Mouse (Mus musculus) 3134 (cell line): Measurements from ENCODE around the gene Ranbp9.
"Not testable (repeated sequence)": the region's sequence is repeated elsewhere in the genome, so short reads cannot be mapped to it uniquely, and the experiment has no call there.

Experiments
- DNase-seq: peaks from one replicate; pipeline ENCODE4 v3.0.0-alpha.2; 2011; ENCODE audit warnings: low spot score; ENCODE audit not compliant: insufficient read length; ENCODE audit errors: extremely low read depth

The Ranbp9 gene

DNA sequence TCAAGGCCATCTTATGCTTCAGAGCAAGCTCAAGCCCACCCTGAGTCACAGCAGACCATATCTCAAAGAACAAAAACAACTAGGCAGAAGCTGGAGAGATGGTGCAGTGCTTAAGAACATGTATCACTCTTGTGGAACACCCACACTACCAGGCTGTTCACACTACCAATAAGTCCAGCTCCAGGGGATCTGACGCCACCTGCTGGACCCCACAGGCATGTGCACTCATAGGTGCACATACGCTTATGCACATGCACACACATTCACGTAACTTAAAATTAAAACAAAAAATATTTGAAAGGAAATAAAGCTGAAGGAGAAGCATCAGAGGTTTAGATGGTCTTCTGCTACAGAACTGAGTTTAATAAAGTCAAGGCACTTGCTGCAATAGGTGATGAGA is 16.7 kb upstream of the Ranbp9 start:
- DNase-seq, result no peak

DNA sequence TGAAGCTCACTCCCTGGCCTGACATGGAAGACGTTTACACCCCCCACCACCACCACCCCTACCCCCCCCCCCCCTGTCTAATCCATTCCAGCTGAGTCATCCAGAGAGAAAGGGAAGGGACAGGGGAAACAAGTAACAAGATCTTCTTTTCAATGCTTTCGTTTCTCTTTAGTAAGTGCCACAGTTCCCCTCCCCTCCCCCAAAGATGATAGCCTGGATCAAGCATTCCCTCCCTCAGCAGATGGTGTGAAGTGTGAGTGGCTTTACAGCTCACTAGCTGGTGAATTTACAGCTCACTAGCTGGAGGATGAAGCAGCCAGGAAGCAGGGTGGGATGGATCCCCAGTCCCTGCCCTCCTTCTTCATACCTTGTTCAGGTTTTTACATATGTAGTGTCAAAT is 15.6 kb upstream of the Ranbp9 start:
- no peak for DNase-seq

DNA sequence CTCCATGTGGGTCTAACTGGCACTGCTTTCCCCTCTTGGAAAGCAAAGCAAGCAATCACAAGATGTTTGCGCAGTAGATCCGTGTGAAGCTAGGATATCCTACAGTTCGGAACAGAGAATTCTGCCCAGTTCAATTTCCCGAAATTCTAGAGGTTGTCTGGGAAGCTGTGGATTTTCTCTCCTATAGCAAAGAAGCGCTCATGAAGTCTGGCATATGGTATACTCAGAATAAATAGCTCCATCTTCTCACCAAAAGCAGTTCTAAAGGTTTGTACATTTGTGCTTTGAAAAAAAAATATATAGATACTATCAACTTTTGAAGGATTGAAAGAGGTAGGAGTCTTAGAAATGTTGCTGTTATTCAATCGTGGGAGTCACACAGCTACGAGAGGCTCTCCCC is 14.6 kb upstream of the Ranbp9 start:
- DNase-seq, result no peak

DNA sequence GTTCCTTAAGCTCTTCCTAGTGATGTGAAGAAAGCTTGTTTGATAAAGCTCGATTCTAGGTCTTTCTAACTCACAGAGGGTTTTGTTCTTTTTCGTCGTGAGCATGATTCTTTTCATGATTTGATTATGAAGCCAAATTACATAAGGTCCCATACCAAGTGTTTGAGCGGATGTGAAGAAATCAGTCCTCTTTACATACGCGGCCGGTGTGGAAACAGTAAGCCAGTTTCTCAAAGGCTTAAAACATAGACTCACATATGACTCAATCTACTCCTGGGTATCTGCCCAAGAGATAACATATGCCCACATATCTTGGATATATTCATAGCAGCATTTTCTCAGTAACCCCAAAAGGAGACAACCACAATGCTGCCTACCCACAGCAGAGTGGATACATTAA is 12.6 kb upstream of the Ranbp9 start:
- DNase-seq, result no peak

GRCm38 (mm10) chr13:43493058-43493481 is 12.0 kb upstream of the Ranbp9 start:
- DNase-seq, result no peak

GRCm38 (mm10) chr13:43486501-43487213 is 5.6 kb upstream of the Ranbp9 start:
- DNase-seq, result no peak

- no peak for DNase-seq
These were observed 4.3 kb upstream of the Ranbp9 start for GRCm38 (mm10) chr13:43485278-43485976.

GRCm38 (mm10) chr13:43482782-43483181 is 1.7 kb upstream of the Ranbp9 start:
- DNase-seq, result no peak

DNA sequence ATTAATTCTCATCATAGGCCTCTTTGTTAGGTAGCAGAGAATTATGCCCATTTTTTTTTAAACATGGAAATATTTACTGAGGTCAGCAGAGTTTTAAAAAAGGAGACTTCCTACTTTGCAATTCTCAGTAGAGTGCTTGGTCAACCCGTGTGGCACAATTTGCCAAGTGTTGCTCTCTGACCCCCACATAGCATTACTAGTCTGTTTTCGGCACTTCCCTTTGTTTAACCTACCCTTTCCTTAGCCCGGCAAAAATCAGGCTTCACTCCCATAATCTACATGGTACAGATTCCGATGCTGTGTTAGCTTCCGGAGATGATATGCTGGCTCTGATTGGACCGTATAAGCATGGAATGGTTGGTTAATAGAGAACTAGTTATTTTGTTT is 770 bp upstream of the Ranbp9 start:
- DNase-seq, result no peak

GRCm38 (mm10) chr13:43480595-43480956 is 506 bp downstream of the Ranbp9 start:
- DNase-seq, result no peak

DNA sequence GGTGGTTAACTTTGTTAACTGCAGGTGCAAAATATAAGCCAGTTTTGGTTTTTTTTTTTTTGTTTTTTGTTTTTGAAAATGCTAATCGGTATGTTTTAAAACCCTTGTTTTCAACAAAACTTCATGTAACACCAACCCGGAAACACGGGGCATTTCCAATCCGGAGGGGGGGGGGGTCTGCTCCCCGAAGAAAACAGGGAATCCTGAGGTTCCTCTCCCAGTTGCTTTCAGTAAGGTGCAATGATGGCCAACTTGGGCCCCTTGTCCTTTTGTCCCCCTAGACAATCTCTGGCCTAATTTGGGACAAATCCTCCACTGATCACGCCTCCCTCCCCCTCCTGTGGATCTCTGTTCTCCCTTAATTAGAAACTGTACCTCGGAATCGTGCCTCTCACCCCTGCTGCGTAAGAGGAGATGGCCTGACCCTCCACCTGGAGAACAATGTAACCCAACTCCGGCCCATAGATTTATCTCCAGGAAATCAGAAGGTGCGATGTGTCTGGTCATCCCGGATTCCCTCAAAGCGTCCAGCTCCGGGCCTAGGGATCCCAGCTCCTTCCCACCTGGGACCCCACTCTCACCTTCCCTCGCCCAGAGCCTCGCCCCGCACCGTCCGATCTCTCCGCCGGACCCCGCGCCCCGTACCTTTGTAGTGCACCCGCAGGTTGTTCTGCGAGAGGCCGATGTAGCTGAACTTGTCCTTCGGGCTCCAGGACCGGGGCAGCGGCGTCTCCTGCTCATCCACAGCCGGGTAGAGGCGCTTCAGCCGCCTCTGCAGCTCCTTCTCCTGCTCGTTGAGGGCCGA is 1.1 kb downstream of the Ranbp9 start:
- DNase-seq, result peak; percentile 53

DNA sequence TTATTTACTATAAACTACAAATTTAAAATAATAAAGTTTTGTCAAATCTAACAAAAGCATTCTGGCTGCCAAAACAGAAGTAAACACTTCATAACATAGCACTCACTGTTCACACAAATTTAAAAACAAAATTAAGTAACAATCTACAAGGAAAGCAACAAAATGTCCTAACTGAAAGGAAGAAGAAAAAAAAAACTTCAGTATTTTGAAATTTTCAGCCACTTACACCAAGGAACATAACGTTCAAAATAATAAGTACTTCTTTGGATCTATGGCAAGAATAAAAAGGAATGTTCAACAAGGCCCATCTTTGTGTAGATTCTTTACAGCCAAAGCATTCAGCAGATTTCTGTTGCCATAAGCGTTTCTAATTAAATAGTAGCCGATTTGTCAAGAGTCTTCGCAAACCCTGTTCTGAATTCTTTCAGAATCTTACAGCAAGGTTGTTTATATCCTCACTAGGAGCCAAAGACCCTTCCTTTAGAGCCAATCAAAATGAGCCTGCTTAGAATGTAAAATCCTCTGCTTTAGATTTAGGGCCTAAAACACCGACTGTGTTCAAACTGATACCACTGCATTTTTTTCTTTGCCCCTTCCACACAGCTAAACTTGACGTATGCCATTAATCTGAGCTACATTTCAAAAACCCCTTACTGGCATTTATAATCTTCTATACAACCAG is 1.9 kb downstream of the Ranbp9 start:
- DNase-seq, result no peak

DNA sequence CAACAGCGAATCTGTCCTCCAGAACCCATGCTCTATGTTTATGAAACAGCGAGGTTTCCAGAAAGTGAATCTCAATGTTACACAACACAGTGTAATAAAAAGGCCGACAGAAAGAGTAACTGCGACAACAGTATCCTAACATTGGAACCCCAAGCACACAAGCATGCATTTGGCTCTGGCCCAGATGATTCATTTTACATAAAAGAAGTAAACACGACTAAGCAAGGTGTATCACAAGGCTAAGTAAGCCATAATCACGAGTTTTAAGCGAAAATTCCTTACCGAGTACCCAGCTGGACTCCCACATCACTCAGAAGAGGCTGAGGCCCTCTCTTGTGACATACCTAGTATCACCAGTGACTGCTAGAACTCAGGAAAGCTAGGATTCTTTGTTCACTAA is 2.5 kb downstream of the Ranbp9 start:
- DNase-seq, result peak; percentile 32

DNA sequence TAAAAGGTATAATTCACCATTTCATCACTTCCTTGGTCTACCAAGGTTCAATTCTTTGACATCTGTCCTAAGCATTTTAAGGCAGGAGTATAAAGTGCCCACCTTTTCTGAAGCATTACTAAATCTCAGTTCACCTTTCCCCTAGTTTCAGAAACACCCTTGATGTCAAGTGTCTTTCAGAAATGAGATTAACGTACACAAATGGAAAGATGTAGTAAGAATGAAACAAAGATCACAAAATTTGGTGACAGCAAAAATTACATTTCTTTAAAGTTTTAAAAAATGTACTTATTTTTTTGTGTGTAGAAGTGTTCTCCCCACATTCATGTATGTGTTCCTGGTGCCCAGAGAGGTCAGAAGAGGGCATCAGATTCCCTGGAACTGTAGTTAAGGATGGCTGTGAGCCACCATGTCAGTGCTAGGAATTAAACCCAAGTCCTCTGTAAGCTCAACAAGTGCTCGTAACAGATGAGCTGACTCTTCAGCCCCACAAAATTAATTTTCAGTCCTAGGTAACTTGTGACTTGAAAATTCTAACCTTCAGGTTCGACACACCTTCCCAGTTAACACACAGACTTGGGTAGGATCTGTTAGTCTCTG is 3.9 kb downstream of the Ranbp9 start:
- no peak for DNase-seq

GRCm38 (mm10) chr13:43476226-43476625 is 4.9 kb downstream of the Ranbp9 start:
- DNase-seq, result no peak

GRCm38 (mm10) chr13:43474722-43475121 is 6.4 kb downstream of the Ranbp9 start:
- DNase-seq, result no peak

GRCm38 (mm10) chr13:43471861-43472260 is 9.2 kb downstream of the Ranbp9 start:
- DNase-seq, result not testable (repeated sequence)

DNA sequence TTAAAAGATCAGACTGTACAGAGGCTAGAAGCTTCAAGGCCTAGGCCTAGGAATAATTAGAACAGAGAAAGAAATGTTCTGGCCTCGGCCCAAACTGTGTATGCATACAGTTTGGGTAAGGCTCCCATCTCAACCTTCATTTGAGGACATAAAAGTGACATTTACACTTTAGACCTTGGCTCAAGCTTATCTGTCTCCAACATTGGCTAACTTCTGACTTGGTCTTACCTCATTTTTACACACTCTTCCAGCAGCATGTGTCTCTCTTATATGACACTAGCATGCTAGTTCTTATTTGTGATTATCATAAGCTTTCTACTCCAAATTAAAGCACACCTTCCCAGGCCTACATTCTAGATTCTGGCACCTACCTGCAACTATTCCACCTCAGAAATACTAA is 11.5 kb downstream of the Ranbp9 start:
- DNase-seq, result no peak

DNA sequence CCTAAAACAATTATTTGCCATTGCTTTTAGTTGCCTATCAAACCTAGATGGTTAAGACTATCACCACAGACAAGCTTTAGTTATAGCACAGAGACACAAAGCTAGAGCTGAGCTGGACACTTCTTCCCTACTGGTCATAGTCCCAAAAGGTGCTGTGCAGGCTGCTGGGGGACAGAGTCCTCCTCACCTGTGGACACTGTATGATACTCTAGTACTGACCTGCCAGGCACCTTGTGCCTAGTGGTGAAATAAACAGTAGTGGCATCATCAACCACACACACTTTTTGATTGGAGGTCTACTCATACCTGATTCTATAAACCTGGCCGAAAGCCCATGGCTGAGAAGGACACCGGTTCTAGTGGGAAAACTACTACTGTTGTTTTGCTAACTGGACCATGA is 16.5 kb downstream of the Ranbp9 start:
- DNase-seq, result no peak

DNA sequence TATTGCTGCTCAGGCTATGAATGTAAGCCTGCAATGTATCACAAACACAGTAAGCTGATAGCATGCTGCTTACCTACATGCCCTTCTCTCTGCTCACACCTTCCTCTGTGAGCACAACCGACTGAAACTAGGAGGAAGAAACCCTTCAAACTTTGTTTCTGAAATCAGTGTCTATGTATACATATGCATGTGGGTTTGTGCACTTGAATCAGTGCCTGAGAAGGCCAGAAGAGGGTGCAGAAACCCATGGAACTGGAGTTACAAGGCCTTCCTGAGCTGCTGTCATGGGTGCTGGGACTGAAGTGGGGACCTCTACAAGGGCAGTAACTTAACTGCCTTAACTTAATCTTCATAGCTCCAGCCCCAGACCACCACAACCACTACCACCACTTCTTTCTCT is 23.9 kb downstream of the Ranbp9 start:
- DNase-seq, result no peak

- DNase-seq, result no peak
These were observed 26.7 kb downstream of the Ranbp9 start for GRCm38 (mm10) chr13:43454431-43454830.
